Mouse (Mus musculus): ENCODE results near the gene Nkx2-3. TPM values are rescaled to one million over a fixed set of nuclear protein-coding genes. Genes with fewer than 3 reads are reported as not detected.

Nkx2-3 gene
- total RNA-seq, 2 experiments from 2014 or later, result not detected

- no peak for ATAC-seq (replicated peaks; ENCODE audit: low FRiP score, low TSS enrichment, poor library complexity, severe bottlenecking)
These were observed 50.2 kb downstream of the Nkx2-3 start for GRCm38 (mm10) chr19:43662176-43662967.

GRCm38 (mm10) chr19:43663471-43663870 lies 51.3 kb downstream of the Nkx2-3 start:
- ATAC-seq (replicated peaks; ENCODE audit: low FRiP score, low TSS enrichment, poor library complexity, severe bottlenecking), result no peak

Other genes starting within 250 kb of the Nkx2-3 start
- gene Hpse2, start 224.0 kb upstream of the Nkx2-3 start, total RNA-seq (2014; fragmentation: Nextera tagmentation), result not detected in 2 replicates
- not detected in 2 replicates for gene Hpse2, start 224.0 kb upstream of the Nkx2-3 start, total RNA-seq (2017)
- gene Cnnm1, start 171.9 kb upstream of the Nkx2-3 start, total RNA-seq (2014; fragmentation: Nextera tagmentation), result 0.27 and 2.5 TPM in 2 replicates
- 0.33 TPM in 1 of 2 replicates, not detected in the other for gene Cnnm1, start 171.9 kb upstream of the Nkx2-3 start, total RNA-seq (2017)
- 24.4 and 26.2 TPM in 2 replicates for gene Got1, start 87.7 kb upstream of the Nkx2-3 start, total RNA-seq (2014; fragmentation: Nextera tagmentation)
- 15.8 and 18.5 TPM in 2 replicates for gene Got1, start 87.7 kb upstream of the Nkx2-3 start, total RNA-seq (2017)
- gene Slc25a28, start 62.6 kb downstream of the Nkx2-3 start, total RNA-seq (2014; fragmentation: Nextera tagmentation), result 43.4 and 47.5 TPM in 2 replicates
- gene Slc25a28, start 62.6 kb downstream of the Nkx2-3 start, total RNA-seq (2017), result 23.8 and 35.2 TPM in 2 replicates
- gene Entpd7, start 77.3 kb downstream of the Nkx2-3 start, total RNA-seq (2014; fragmentation: Nextera tagmentation), result 6.2 and 10.0 TPM in 2 replicates
- 1.4 and 2.3 TPM in 2 replicates for gene Entpd7, start 77.3 kb downstream of the Nkx2-3 start, total RNA-seq (2017)
- gene Cutc, start 140.7 kb downstream of the Nkx2-3 start, total RNA-seq (2014; fragmentation: Nextera tagmentation), result 18.4 and 21.1 TPM in 2 replicates
- gene Cutc, start 140.7 kb downstream of the Nkx2-3 start, total RNA-seq (2017), result 22.8 and 34.1 TPM in 2 replicates
- 21.7 and 34.5 TPM in 2 replicates for gene Cox15, start 140.7 kb downstream of the Nkx2-3 start, total RNA-seq (2014; fragmentation: Nextera tagmentation)
- gene Cox15, start 140.7 kb downstream of the Nkx2-3 start, total RNA-seq (2017), result 17.0 and 17.8 TPM in 2 replicates
- 0.17 TPM in 1 of 2 replicates, not detected in the other for gene Abcc2, start 169.9 kb downstream of the Nkx2-3 start, total RNA-seq (2014; fragmentation: Nextera tagmentation)
- gene Abcc2, start 169.9 kb downstream of the Nkx2-3 start, total RNA-seq (2017), result not detected in 2 replicates